Mouse (Mus musculus) adrenal gland (tissue): ENCODE data around the gene Hexb.

Experiments used
- intact Hi-C: fragments of 180-260 bp; cut with DNase I; formaldehyde crosslinking; loops from one replicate; pipeline ENCODE4 v1.15.1; 2025
- long read RNA-seq, 2 experiments: library from polyadenylated mRNA; unstranded; transcript quantifications; one replicate each; pipeline ENCODE4 v2.0.0; 2020; ENCODE audit warnings: borderline replicate concordance in 1 of 2; ENCODE audit not compliant: insufficient replicate concordance in 1 of 2

Gene Hexb
- long read RNA-seq, experiment 1, transcript Hexb-201 (14 exons, 1,905 nt): major isoform, 118 of 123 reads
- long read RNA-seq, experiment 1, partial matches to known transcripts: 3 of 123 reads
- long read RNA-seq, experiment 1, other reads (novel, unspliced or antisense): 2 of 123 reads
- long read RNA-seq, experiment 2, transcript Hexb-201 (14 exons, 1,905 nt): major isoform, 110 of 118 reads
- long read RNA-seq, experiment 2, partial matches to known transcripts: 4 of 118 reads
- long read RNA-seq, experiment 2, other reads (novel, unspliced or antisense): 4 of 118 reads

- intact Hi-C loops: no loop called here
These were observed at the start of gene Hexb for GRCm38 (mm10) chr13:97197932-97198562. Gene Hexb, minus strand, starts transcription at chr13:97198357.

- intact Hi-C loops: no loop called here
These were observed 49.6 kb upstream of the Hexb start for GRCm38 (mm10) chr13:97247754-97248153.

GRCm38 (mm10) chr13:97246217-97246616 lies 48.1 kb upstream of the Hexb start:
- intact Hi-C loops: no loop called here

- intact Hi-C loops: no loop called here
These were observed 47.0 kb upstream of the Hexb start for GRCm38 (mm10) chr13:97245157-97245556.

GRCm38 (mm10) chr13:97244712-97245105 lies 46.6 kb upstream of the Hexb start:
- intact Hi-C loops: loop anchor here (5.0 kb wide), 1 partner anchor 193 kb away; no protein-coding TSS in a partner anchor

- intact Hi-C loops: loop anchor here (5.0 kb wide), 1 partner anchor 193 kb away; no protein-coding TSS in a partner anchor
These were observed 46.0 kb upstream of the Hexb start for GRCm38 (mm10) chr13:97243962-97244711.

- intact Hi-C loops: loop anchor here (5.0 kb wide), 1 partner anchor 195 kb away; no protein-coding TSS in a partner anchor
These were observed 44.6 kb upstream of the Hexb start for GRCm38 (mm10) chr13:97242716-97243115.

GRCm38 (mm10) chr13:97241787-97242280 lies 43.7 kb upstream of the Hexb start:
- intact Hi-C loops: loop anchor here (5.0 kb wide), 1 partner anchor 195 kb away; no protein-coding TSS in a partner anchor

- intact Hi-C loops: loop anchor here (5.0 kb wide), 1 partner anchor 196 kb away; no protein-coding TSS in a partner anchor
These were observed 43.0 kb upstream of the Hexb start, which contains the start of gene Enc1 for GRCm38 (mm10) chr13:97240965-97241786. Gene Enc1, plus strand, starts transcription at chr13:97241105.

- intact Hi-C loops: loop anchor here (5.0 kb wide), 1 partner anchor 197 kb away; no protein-coding TSS in a partner anchor
These were observed 42.3 kb upstream of the Hexb start for GRCm38 (mm10) chr13:97240279-97240964.

GRCm38 (mm10) chr13:97239343-97240180 lies 41.4 kb upstream of the Hexb start:
- intact Hi-C loops: loop anchor here (5.0 kb wide), 2 partner anchors 198 to 368 kb away; no protein-coding TSS in a partner anchor

- intact Hi-C loops: loop anchor here (5.0 kb wide), 1 partner anchor 369 kb away; no protein-coding TSS in a partner anchor
These were observed 40.2 kb upstream of the Hexb start for GRCm38 (mm10) chr13:97238181-97238981.

- intact Hi-C loops: loop anchor here (5.0 kb wide), 1 partner anchor 370 kb away; no protein-coding TSS in a partner anchor
These were observed 39.5 kb upstream of the Hexb start for GRCm38 (mm10) chr13:97237700-97238099.

GRCm38 (mm10) chr13:97235911-97236310 lies 37.8 kb upstream of the Hexb start:
- intact Hi-C loops: loop anchor here (1.0 to 5.0 kb wide), 2 partner anchors 371 to 702 kb away; no protein-coding TSS in a partner anchor

- intact Hi-C loops: loop anchor here (1.0 to 5.0 kb wide), 3 partner anchors 372 to 792 kb away; no protein-coding TSS in a partner anchor
These were observed 36.7 kb upstream of the Hexb start for GRCm38 (mm10) chr13:97234785-97235417.

GRCm38 (mm10) chr13:97233092-97233491 lies 34.9 kb upstream of the Hexb start:
- intact Hi-C loops: loop anchor here (5.0 kb wide), 1 partner anchor 794 kb away; no protein-coding TSS in a partner anchor

- intact Hi-C loops: loop anchor here (5.0 kb wide), 1 partner anchor 797 kb away; no protein-coding TSS in a partner anchor
These were observed 31.9 kb upstream of the Hexb start for GRCm38 (mm10) chr13:97230101-97230500.
